Mouse (Mus musculus): Measurements from ENCODE around the gene Olfr1134.
"Not testable (repeated sequence)": the region's sequence is repeated elsewhere in the genome, so short reads cannot be mapped to it uniquely, and the experiment has no call there.

Olfr1134 gene

GRCm38 (mm10) chr2:87658360-87658759 lies at the start of gene Olfr1134:
Gene Olfr1134, minus strand, starts transcription at chr2:87658460.
- DNase-seq, result no peak

GRCm38 (mm10) chr2:87693847-87694246 lies 35.6 kb upstream of the Olfr1134 start, which contains the start of gene Olfr1136:
Gene Olfr1136, minus strand, starts transcription at chr2:87693947.
- DNase-seq, result no peak

DNA sequence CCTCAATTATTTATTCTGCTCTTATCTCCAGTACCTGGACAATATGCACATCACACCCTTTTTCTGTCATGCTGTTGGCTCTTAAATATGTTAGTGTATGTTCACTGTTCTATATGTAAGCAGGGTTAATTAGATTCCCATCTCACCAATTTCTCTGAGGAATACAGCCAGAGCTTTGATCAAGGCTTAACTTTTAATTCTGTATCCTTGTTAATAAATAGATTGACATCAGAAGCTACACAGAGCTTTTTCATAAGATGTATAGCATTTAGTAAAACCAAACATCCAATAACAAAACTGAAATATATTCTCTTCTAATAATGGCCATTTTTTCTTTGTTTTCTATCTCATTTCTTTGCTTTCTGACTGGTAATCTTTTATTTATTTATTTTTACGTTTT lies 15.3 kb upstream of the Olfr1134 start, which contains the start of gene Olfr1135:
TSS of gene Olfr1135 (minus strand) at position 101 of the 400 bp plus-strand sequence.
- no peak for DNase-seq

DNA sequence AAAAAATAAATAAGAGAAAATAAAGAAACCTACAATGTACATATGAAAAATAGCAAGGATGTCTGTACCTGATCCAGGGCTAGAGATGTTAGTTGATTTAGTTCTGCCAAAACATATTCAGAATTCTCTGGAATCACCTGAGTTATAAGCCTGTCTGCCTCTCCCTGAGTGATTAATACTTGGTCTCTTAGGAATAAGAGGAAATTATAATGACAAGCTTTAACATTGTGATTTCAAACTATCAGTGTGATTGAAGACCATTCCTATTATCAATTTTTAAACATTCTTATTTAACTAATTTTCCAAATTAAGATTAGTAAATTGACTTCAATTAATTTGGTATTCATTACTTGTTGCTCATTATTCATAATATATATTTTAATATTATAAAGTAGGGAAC lies 11.0 kb downstream of the Olfr1134 start, which contains the start of gene Olfr1133:
TSS of gene Olfr1133 (minus strand) at position 101 of the 400 bp plus-strand sequence.
- no peak for DNase-seq

GRCm38 (mm10) chr2:87642441-87642840 lies 15.8 kb downstream of the Olfr1134 start:
- DNase-seq, result no peak

DNA sequence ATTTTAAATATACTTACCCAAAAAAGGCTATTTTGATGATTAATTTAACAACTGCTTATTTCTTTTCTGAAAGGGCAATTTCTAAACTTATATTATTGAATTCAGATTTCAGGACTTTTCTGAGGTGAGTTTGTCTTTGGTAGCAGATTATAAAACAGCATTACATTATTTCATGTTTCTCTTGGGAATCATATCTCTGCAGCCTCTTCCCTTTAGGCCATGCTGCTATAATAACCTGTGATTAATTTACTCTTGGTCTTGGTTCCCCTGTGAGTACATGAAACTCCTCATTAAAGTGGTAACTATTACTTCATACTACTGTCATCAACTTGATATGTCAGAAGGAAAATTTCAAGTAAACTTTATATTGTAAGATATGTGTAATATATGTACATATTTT lies 20.8 kb downstream of the Olfr1134 start, which contains the start of gene Olfr1132:
TSS of gene Olfr1132 (minus strand) at position 101 of the 400 bp plus-strand sequence.
- no peak for DNase-seq

- DNase-seq, result no peak
Observed at GRCm38 (mm10) chr2:87626804-87627203, 31.5 kb downstream of the Olfr1134 start, which contains the start of gene Olfr1131. Gene Olfr1131, plus strand, starts transcription at chr2:87627104.

GRCm38 (mm10) chr2:87605912-87606311 lies 52.3 kb downstream of the Olfr1134 start, which contains the start of gene Olfr1130:
Gene Olfr1130, plus strand, starts transcription at chr2:87606212.
- not testable (repeated sequence) for DNase-seq

Measured in cerebellum, postnatal 25 days (tissue).